In the genomic region with DNA sequence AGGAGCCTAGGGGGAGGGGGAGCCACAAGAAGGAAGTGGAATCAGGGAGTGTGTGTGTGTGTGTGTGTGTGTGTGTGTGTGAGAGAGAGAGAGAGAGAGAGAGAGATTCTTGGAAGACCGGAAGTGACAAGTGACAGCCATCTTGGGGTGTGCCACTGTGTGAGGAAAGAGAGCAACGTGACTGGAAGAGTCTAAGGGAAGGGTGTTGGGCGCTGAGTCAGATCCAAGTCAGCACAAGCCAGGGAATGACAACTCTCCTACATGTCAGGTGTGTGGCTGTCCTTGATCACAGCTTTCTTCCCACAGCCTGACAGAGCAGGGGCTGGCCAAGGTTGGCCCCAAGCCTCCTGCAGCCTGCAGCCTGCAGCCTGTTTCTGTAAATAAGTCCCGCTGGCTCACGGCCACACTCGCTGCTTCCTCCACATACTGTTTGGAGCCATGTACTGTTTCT, we compare ENCODE assay signal across 8 mouse cellular contexts. TPM values are rescaled to one million over a fixed set of nuclear protein-coding genes. Genes with fewer than 3 reads are reported as not detected.
DNase-seq lines count a peak whose midpoint lies in the region; ATAC-seq and TF ChIP-seq lines count a peak whose summit lies in the region.

No protein-coding gene starts in this region.

- no peak overlapping the region for H3K9ac ChIP-seq in stomach, embryonic 15.5 days
- no peak overlapping the region for H3K9ac ChIP-seq in midbrain, postnatal 0 days (replicated peaks; ENCODE audit: low read length, poor library complexity, severe bottlenecking)

- no peaks in the 10 kb centered on the region for H3K9me3 ChIP-seq in stomach, embryonic 15.5 days
- no peaks in the 10 kb centered on the region for H3K9me3 ChIP-seq in midbrain, postnatal 0 days (ENCODE audit: low read length)

- H3K4me1 ChIP-seq in spleen, adult 2 months (ENCODE audit: control insufficient read depth, insufficient read depth, insufficient read length), result peaks cover 41% of the 10 kb centered on the region
- H3K4me1 ChIP-seq in stomach, embryonic 15.5 days, result peaks cover 52% of the 10 kb centered on the region
- peaks cover 8% of the 10 kb centered on the region; the same call in 1 of the 2 replicates for H3K4me1 ChIP-seq in midbrain, postnatal 0 days (ENCODE audit: insufficient read depth, low read length)

- TF ChIP-seq CTCF in spleen, adult 2 months (IDR thresholded peaks at IDR 0.05; ENCODE audit: extremely low read depth, insufficient read depth, insufficient read length, insufficient replicate concordance), result no peak
- no peak for TF ChIP-seq CTCF in midbrain, postnatal 0 days (IDR thresholded peaks at IDR 0.05)

- H3K4me2 ChIP-seq in stomach, embryonic 15.5 days, result 0 out of 2 replicates have a peak overlapping the region, but pooled peaks have one; percentile 9
- no peak overlapping the region for H3K4me2 ChIP-seq in midbrain, postnatal 0 days (ENCODE audit: low read depth, low read length, poor library complexity, severe bottlenecking)

- H3K27ac ChIP-seq in spleen, adult 2 months (ENCODE audit: insufficient read depth, low read length), result peak overlapping the region; percentile 49
- peak overlapping the region; percentile 48 for H3K27ac ChIP-seq in stomach, embryonic 15.5 days
- H3K27ac ChIP-seq in midbrain, postnatal 0 days (ENCODE audit: low read depth, low read length), result no peak overlapping the region

- peak; percentile 19; the same call in 1 of the 2 replicates for ATAC-seq in stomach, embryonic 15.5 days (ENCODE audit: insufficient read depth, low FRiP score, low read depth)
- no peak for ATAC-seq in midbrain, postnatal 0 days (ENCODE audit: low FRiP score)

- TF ChIP-seq POLR2A in spleen, adult 2 months (IDR thresholded peaks at IDR 0.05; ENCODE audit: low read depth, low read length), result no peak

- H3K27me3 ChIP-seq in spleen, adult 2 months (ENCODE audit: control insufficient read depth, insufficient read depth, low read length), result no peaks in the 10 kb centered on the region
- H3K27me3 ChIP-seq in stomach, embryonic 15.5 days (replicated peaks), result no peaks in the 10 kb centered on the region
- H3K27me3 ChIP-seq in midbrain, postnatal 0 days (ENCODE audit: insufficient read depth, low read length), result no peaks in the 10 kb centered on the region

- peak; percentile 45 for DNase-seq in adrenal gland, adult 2 months
- DNase-seq in adrenal gland, adult 8-10 months, result no peak
- no peak for DNase-seq in spleen, adult 2 months (ENCODE audit: low read depth in 1 of 2, low spot score in 2 of 2)
- DNase-seq in spleen, postnatal 10 days (ENCODE audit: low spot score in 2 of 2), result no peak
- peak; percentile 56 to 65 for DNase-seq in kidney, postnatal 36 days
- no peak for DNase-seq in gastrocnemius, postnatal 25 days
- DNase-seq in midbrain, postnatal 0 days (ENCODE audit: low spot score), result no peak

- H3K4me3 ChIP-seq in spleen, adult 2 months (ENCODE audit: extremely low read depth, insufficient read depth, insufficient read length), result no peak overlapping the region
- H3K4me3 ChIP-seq in stomach, embryonic 15.5 days (replicated peaks), result no peak overlapping the region
- no peak overlapping the region for H3K4me3 ChIP-seq in midbrain, postnatal 0 days (ENCODE audit: low read depth, low read length)

- 57% methylated on average over 6 of the region's 6 CpGs for WGBS in spleen, adult 2 months
- WGBS in stomach, embryonic 15.5 days, result 39% methylated on average over 6 of the region's 6 CpGs
- WGBS in midbrain, postnatal 0 days, result 74% methylated on average over 5 of the region's 6 CpGs

- peaks cover 29% of the 10 kb centered on the region for H3K36me3 ChIP-seq in spleen, adult 2 months (ENCODE audit: control insufficient read depth, insufficient read depth, low read length)
- H3K36me3 ChIP-seq in stomach, embryonic 15.5 days, result no peaks in the 10 kb centered on the region
- H3K36me3 ChIP-seq in midbrain, postnatal 0 days (ENCODE audit: insufficient read depth, low read length), result no peaks in the 10 kb centered on the region

RNA-seq across cellular contexts. Expression of a gene that starts 13.1 kb away (rescaled TPM):
- 10 to 100 TPM; 47.4 to 50.9 TPM for total RNA-seq in adrenal gland, adult 2 months (2021)
- 90.9 and 95.2 TPM in 2 replicates for polyA plus RNA-seq in adrenal gland, adult 2 months (2012; rRNA removed)
- 10 to 100 TPM; 51.3 to 63.7 (median 56.9) TPM for total RNA-seq in adrenal gland, adult 8-10 months (2022)
- polyA plus RNA-seq in spleen, adult 2 months (2012; rRNA removed), result 81.5 and 93.6 TPM in 2 replicates
- polyA plus RNA-seq in stomach, embryonic 15.5 days (2015; fragmentation: Nextera tagmentation; extraction: Ambion mirVana), result 16.9 and 19.6 TPM in 2 replicates
- total RNA-seq in gastrocnemius, postnatal 25 days (2021), result 10 to 100 TPM; 33.6 to 36.2 TPM
- total RNA-seq in midbrain, postnatal 0 days (2014; rRNA removed), result 27.0 and 38.3 TPM in 2 replicates
- polyA plus RNA-seq in midbrain, postnatal 0 days (2015; fragmentation: Nextera tagmentation; extraction: Ambion mirVana), result 29.1 and 34.4 TPM in 2 replicates

RNA-seq across cellular contexts. Expression of a gene that starts 19.0 kb away (rescaled TPM):
- 10 to 100 TPM; 30.2 to 36.6 TPM for total RNA-seq in adrenal gland, adult 2 months (2021)
- polyA plus RNA-seq in adrenal gland, adult 2 months (2012; rRNA removed), result 50.8 and 57.6 TPM in 2 replicates
- 10 to 100 TPM; 23.8 to 41.1 (median 32.4) TPM for total RNA-seq in adrenal gland, adult 8-10 months (2022)
- polyA plus RNA-seq in spleen, adult 2 months (2012; rRNA removed), result 152 and 179 TPM in 2 replicates
- 3.9 and 4.1 TPM in 2 replicates for polyA plus RNA-seq in stomach, embryonic 15.5 days (2015; fragmentation: Nextera tagmentation; extraction: Ambion mirVana)
- 1 to 10 TPM; 6.3 to 7.2 TPM for total RNA-seq in gastrocnemius, postnatal 25 days (2021)
- 2.2 and 2.5 TPM in 2 replicates for total RNA-seq in midbrain, postnatal 0 days (2014; rRNA removed)
- polyA plus RNA-seq in midbrain, postnatal 0 days (2015; fragmentation: Nextera tagmentation; extraction: Ambion mirVana), result 0.53 and 0.88 TPM in 2 replicates

RNA-seq across cellular contexts. Expression of a gene that starts 25.2 kb away (rescaled TPM):
- 10 to 100 TPM; 12.2 to 26.4 TPM for total RNA-seq in adrenal gland, adult 2 months (2021)
- polyA plus RNA-seq in adrenal gland, adult 2 months (2012; rRNA removed), result 69.9 and 83.0 TPM in 2 replicates
- 10 to 100 TPM; 17.7 to 27.0 (median 21.4) TPM for total RNA-seq in adrenal gland, adult 8-10 months (2022)
- 72.0 and 108 TPM in 2 replicates for polyA plus RNA-seq in spleen, adult 2 months (2012; rRNA removed)
- 23.2 and 25.3 TPM in 2 replicates for polyA plus RNA-seq in stomach, embryonic 15.5 days (2015; fragmentation: Nextera tagmentation; extraction: Ambion mirVana)
- 1 to 10 TPM; 8.4 to 8.8 TPM for total RNA-seq in gastrocnemius, postnatal 25 days (2021)
- total RNA-seq in midbrain, postnatal 0 days (2014; rRNA removed), result 22.8 and 32.1 TPM in 2 replicates
- 58.2 and 67.2 TPM in 2 replicates for polyA plus RNA-seq in midbrain, postnatal 0 days (2015; fragmentation: Nextera tagmentation; extraction: Ambion mirVana)

RNA-seq across cellular contexts. Expression of a gene that starts 30.9 kb away (rescaled TPM):
- total RNA-seq in adrenal gland, adult 2 months (2021), result under 1 TPM in 1 of 2 experiments, not detected in 1; 0.37 TPM
- 0.67 and 1.1 TPM in 2 replicates for polyA plus RNA-seq in adrenal gland, adult 2 months (2012; rRNA removed)
- total RNA-seq in adrenal gland, adult 8-10 months (2022), result under 1 TPM in 1 of 4 experiments, not detected in 3; 0.77 TPM
- 0.35 and 0.61 TPM in 2 replicates for polyA plus RNA-seq in spleen, adult 2 months (2012; rRNA removed)
- polyA plus RNA-seq in stomach, embryonic 15.5 days (2015; fragmentation: Nextera tagmentation; extraction: Ambion mirVana), result 3.0 and 4.0 TPM in 2 replicates
- not detected for total RNA-seq in gastrocnemius, postnatal 25 days (2021)
- total RNA-seq in midbrain, postnatal 0 days (2014; rRNA removed), result 60.8 and 94.4 TPM in 2 replicates
- polyA plus RNA-seq in midbrain, postnatal 0 days (2015; fragmentation: Nextera tagmentation; extraction: Ambion mirVana), result 186 and 200 TPM in 2 replicates

RNA-seq across cellular contexts. Expression of a gene that starts 46.9 kb away (rescaled TPM):
- 10 to 100 TPM; 42.5 to 44.0 TPM for total RNA-seq in adrenal gland, adult 2 months (2021)
- 121 and 124 TPM in 2 replicates for polyA plus RNA-seq in adrenal gland, adult 2 months (2012; rRNA removed)
- 10 to 100 TPM; 42.0 to 62.6 (median 51.4) TPM for total RNA-seq in adrenal gland, adult 8-10 months (2022)
- 79.5 and 111 TPM in 2 replicates for polyA plus RNA-seq in spleen, adult 2 months (2012; rRNA removed)
- 71.8 and 79.8 TPM in 2 replicates for polyA plus RNA-seq in stomach, embryonic 15.5 days (2015; fragmentation: Nextera tagmentation; extraction: Ambion mirVana)
- total RNA-seq in gastrocnemius, postnatal 25 days (2021), result 10 to 100 TPM; 19.5 to 20.8 TPM
- 19.7 and 29.4 TPM in 2 replicates for total RNA-seq in midbrain, postnatal 0 days (2014; rRNA removed)
- 27.3 and 29.5 TPM in 2 replicates for polyA plus RNA-seq in midbrain, postnatal 0 days (2015; fragmentation: Nextera tagmentation; extraction: Ambion mirVana)

Comparison
In these comparisons a context has a peak if more than half of its experiments do, and no peak if none do; other contexts are left out.
1. DNase-seq: peak in adrenal gland, adult 2 months (single experiment) and kidney, postnatal 36 days (2 of 2); none in adrenal gland, adult 8-10 months (single experiment), spleen, adult 2 months (0 of 2), spleen, postnatal 10 days (0 of 2), gastrocnemius, postnatal 25 days (single experiment) and midbrain, postnatal 0 days (single experiment).